Mouse (Mus musculus) erythroblast, embryonic 14.5 days (primary cell): ENCODE data around the gene Tmem223. TPM values are rescaled to one million over a fixed set of nuclear protein-coding genes. Genes with fewer than 3 reads are reported as not detected.

Source experiments
- H3K27me3 ChIP-seq: 2 replicates; pipeline ENCODE4 v1.6.1; 2012; ENCODE audit warnings: inconsistent platforms; ENCODE audit not compliant: control insufficient read depth
- H3K36me3 ChIP-seq: 2 replicates; pipeline ENCODE4 v1.6.1; 2012; ENCODE audit warnings: mild to moderate bottlenecking, inconsistent platforms; ENCODE audit not compliant: control insufficient read depth
- H3K4me1 ChIP-seq: 2 replicates; pipeline ENCODE4 v1.6.1; 2012; ENCODE audit warnings: inconsistent platforms; ENCODE audit not compliant: control insufficient read depth
- H3K4me3 ChIP-seq: replicated peaks from 2 replicates; pipeline ENCODE3; 2012; ENCODE audit warnings: moderate library complexity, mild to moderate bottlenecking, inconsistent platforms
- H3K9me3 ChIP-seq: 2 replicates; pipeline ENCODE4 v1.6.1; 2012; ENCODE audit warnings: low read length, inconsistent platforms, mixed read lengths; ENCODE audit not compliant: control insufficient read depth
- GATA1 ChIP-seq: IDR thresholded peaks from 2 replicates; pipeline ENCODE4 v1.6.1; 2012; ENCODE audit warnings: low read length, inconsistent platforms, mixed read lengths
- TAL1 ChIP-seq: IDR thresholded peaks from 3 replicates; pipeline ENCODE4 v1.6.1; 2012; ENCODE audit warnings: low read length, inconsistent platforms, mixed read lengths
- polyA plus RNA-seq: library from polyadenylated mRNA; stranded (reverse); fragments of >175 nt; gene quantifications from 2 replicates; pipeline ENCODE4 v1.2.3, GENCODE M21; 2012

Gene Tmem223
- polyA plus RNA-seq, 1 experiment, result 4.9 TPM

- Histone ChIP-seq H3K27me3 (no peaks in the 10 kb centered on the region), H3K9me3 (peaks cover 6% of the 10 kb centered on the region), H3K4me1 (peaks cover 24% of the 10 kb centered on the region), H3K36me3 (peaks cover 42% of the 10 kb centered on the region), H3K4me3 (no peak overlapping the region)
- TF ChIP-seq GATA1 (no peak), TAL1 (no peak)
These were observed 19.4 kb downstream of the Tmem223 start for GRCm38 (mm10) chr19:8790171-8790570.

DNA sequence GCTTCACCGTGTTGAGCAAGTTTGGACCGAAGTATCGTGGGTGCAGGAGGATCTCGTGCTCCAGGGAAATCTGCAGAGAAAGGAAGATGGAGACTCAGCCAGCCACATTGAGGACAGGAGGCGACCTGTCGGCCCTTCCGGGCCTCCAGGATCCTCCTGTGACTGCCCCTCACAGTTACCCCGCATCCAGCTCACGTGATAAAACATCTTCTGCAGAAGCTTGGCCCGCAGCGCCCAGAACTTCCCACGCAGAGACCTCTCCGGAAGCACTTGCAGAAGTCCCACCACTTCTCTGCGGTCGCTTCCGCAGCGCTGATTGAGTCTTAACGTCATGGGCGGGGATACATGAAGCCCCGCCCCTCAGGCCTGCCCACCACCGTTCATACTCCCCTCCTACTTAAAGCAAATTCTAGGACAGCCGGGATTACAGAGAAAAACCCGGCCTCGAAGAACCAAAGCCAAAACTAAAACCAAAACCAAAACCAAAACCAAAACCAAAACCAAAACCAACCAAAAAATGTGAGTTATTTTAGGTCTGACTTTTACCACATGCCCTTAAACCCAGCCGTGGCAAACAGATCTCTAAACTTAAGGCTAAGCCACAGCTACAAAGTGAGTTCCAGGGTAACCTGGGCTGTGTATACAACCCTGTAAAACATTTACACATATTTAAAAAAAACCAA, 27.6 kb downstream of the Tmem223 start, which contains the start of gene Polr2g:
Gene Polr2g (minus strand): TSS at position 314 of the 683 bp plus-strand sequence.
- Histone ChIP-seq H3K27me3 (no peaks in the 10 kb centered on the region), H3K4me1 (peaks cover 60% of the 10 kb centered on the region), H3K4me3 (peak within 1 kb of the TSS; percentile 92), H3K36me3 (peaks cover 31% of the 10 kb centered on the region), H3K9me3 (peaks cover 2% of the 10 kb centered on the region)
- TF ChIP-seq GATA1, result no peak
- TF ChIP-seq TAL1, result no peak

DNA sequence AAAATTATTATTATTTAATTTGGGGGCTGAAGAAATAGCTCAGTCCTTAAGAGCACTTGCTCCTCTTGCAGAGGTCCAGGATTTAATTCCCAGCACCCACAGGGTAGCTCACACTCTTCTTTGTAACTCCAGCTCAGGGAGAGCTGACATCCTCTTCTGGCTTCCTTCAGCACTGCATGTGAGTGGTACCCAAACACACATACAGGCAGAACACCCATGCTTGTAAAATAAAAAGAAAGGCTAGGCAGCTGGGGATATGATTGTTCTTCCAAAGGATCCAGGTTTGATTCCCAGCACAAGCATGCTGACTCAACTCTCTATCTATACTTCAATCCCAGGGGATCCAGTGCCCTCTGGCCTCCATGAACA, 28.1 kb downstream of the Tmem223 start:
- no peaks in the 10 kb centered on the region for H3K9me3 ChIP-seq
- no peaks in the 10 kb centered on the region for H3K27me3 ChIP-seq
- peaks cover 30% of the 10 kb centered on the region for H3K36me3 ChIP-seq
- peak overlapping the region; percentile 92 for H3K4me3 ChIP-seq
- peaks cover 65% of the 10 kb centered on the region for H3K4me1 ChIP-seq
- TF ChIP-seq GATA1, result no peak
- no peak for TF ChIP-seq TAL1

GRCm38 (mm10) chr19:8802130-8802821, 31.5 kb downstream of the Tmem223 start, which contains the start of gene Zbtb3:
Gene Zbtb3, plus strand, starts transcription at chr19:8802555.
- H3K4me3 ChIP-seq, result peak within 1 kb of the TSS; percentile 84
- peaks cover 68% of the 10 kb centered on the region for H3K4me1 ChIP-seq
- H3K9me3 ChIP-seq, result no peaks in the 10 kb centered on the region
- no peaks in the 10 kb centered on the region for H3K27me3 ChIP-seq
- H3K36me3 ChIP-seq, result peaks cover 37% of the 10 kb centered on the region
- TF ChIP-seq TAL1 (no peak), GATA1 (no peak)

GRCm38 (mm10) chr19:8803204-8803780, 32.5 kb downstream of the Tmem223 start:
- TF ChIP-seq TAL1 (no peak), GATA1 (no peak)
- Histone ChIP-seq H3K27me3 (no peaks in the 10 kb centered on the region), H3K4me3 (peak overlapping the region; percentile 84), H3K9me3 (no peaks in the 10 kb centered on the region), H3K36me3 (peaks cover 47% of the 10 kb centered on the region), H3K4me1 (peaks cover 58% of the 10 kb centered on the region)

- Histone ChIP-seq H3K36me3 (peaks cover 55% of the 10 kb centered on the region), H3K4me3 (no peak overlapping the region), H3K4me1 (peaks cover 51% of the 10 kb centered on the region), H3K27me3 (no peaks in the 10 kb centered on the region), H3K9me3 (no peaks in the 10 kb centered on the region)
- TF ChIP-seq GATA1 (no peak), TAL1 (no peak)
These were observed 33.3 kb downstream of the Tmem223 start for GRCm38 (mm10) chr19:8803879-8804660.

DNA sequence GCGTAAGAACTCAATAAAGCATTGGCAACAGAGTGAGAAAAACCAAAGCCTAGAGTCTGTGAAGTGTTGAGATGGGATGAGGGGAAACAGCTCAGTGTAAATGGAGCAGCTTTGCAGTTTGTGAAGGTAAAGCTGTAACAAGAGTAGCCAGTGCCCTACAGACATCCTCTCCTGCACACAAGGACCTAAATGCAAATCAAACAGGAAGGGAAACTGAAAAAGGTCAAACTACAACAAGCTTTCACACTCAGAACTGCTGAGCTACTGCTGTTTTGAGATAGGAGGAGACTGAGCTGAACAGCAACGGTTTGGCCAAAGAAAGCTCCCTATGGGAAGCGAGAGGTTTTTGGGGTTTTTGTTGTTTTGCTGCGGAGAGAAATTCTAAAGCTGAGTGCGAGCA, 36.0 kb downstream of the Tmem223 start:
- H3K36me3 ChIP-seq, result peaks cover 81% of the 10 kb centered on the region
- no peaks in the 10 kb centered on the region for H3K9me3 ChIP-seq
- no peaks in the 10 kb centered on the region for H3K27me3 ChIP-seq
- peaks cover 32% of the 10 kb centered on the region for H3K4me1 ChIP-seq
- no peak for TF ChIP-seq TAL1
- TF ChIP-seq GATA1, result no peak
- no peak overlapping the region for H3K4me3 ChIP-seq

DNA sequence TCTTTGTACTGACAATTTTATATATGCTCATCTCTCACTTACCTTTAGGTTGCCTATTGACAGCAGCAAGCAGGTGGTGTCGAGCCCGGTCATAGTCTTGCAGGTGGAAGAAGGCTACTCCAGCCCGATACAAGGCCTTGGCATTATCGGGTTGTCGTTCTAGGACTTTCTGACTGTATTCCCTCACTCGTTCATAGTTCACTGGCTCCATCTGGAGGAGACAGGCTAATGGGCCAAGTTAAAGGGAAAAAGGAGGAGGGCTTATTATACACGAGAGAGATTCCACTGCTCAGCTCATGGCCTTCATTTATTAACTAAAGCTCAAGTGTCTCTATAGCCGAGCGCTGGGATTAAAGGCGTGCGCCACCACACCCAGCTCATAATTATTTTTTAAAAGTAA, 45.0 kb downstream of the Tmem223 start:
- H3K4me1 ChIP-seq, result peaks cover 37% of the 10 kb centered on the region
- H3K4me3 ChIP-seq, result no peak overlapping the region
- no peaks in the 10 kb centered on the region for H3K9me3 ChIP-seq
- no peaks in the 10 kb centered on the region for H3K27me3 ChIP-seq
- no peak for TF ChIP-seq TAL1
- TF ChIP-seq GATA1, result no peak
- H3K36me3 ChIP-seq, result peaks cover 70% of the 10 kb centered on the region
